Mouse (Mus musculus) C2C12 (cell line): Measurements from ENCODE around the gene Rars. TPM values are rescaled to one million over a fixed set of nuclear protein-coding genes. Genes with fewer than 3 reads are reported as not detected.
A peak's percentile ranks its signal among the peaks of the same experiment; 100 is the strongest.

ENCODE experiments used
- H3K27me3 ChIP-seq: one replicate; pipeline ENCODE4 v1.6.1; 2011; ENCODE audit not compliant: control insufficient read depth, insufficient read depth, insufficient read length
- H3K36me3 ChIP-seq: one replicate; pipeline ENCODE4 v1.6.1; 2011; ENCODE audit not compliant: control insufficient read depth, insufficient read depth
- H3K4me3 ChIP-seq: one replicate; pipeline ENCODE4 v1.5.1; 2011; ENCODE audit warnings: mild to moderate bottlenecking, control low read depth; ENCODE audit not compliant: poor library complexity, insufficient read depth, severe bottlenecking
- H3K79me2 ChIP-seq: one replicate; pipeline ENCODE4 v1.6.1; 2011; ENCODE audit not compliant: control insufficient read depth, insufficient read depth
- H3K79me3 ChIP-seq: one replicate; pipeline ENCODE4 v1.6.1; 2011; ENCODE audit warnings: low read depth, control low read depth
- H3ac ChIP-seq: one replicate; pipeline ENCODE3; 2011; ENCODE audit warnings: low read depth; ENCODE audit not compliant: control insufficient read depth, insufficient read length
- CEBPB ChIP-seq: IDR thresholded peaks from one replicate; pipeline ENCODE4 v1.6.1; 2011; ENCODE audit warnings: low read depth, mild to moderate bottlenecking, control low read depth, moderate library complexity
- CTCF ChIP-seq: IDR thresholded peaks from one replicate; pipeline ENCODE4 v1.5.1; 2011; ENCODE audit not compliant: control insufficient read depth, insufficient read depth, insufficient read length
- FOSL1 ChIP-seq: IDR thresholded peaks from one replicate; pipeline ENCODE4 v1.8.0; 2011; ENCODE audit warnings: mild to moderate bottlenecking, low read length; ENCODE audit not compliant: poor library complexity, insufficient read depth, severe bottlenecking
- MAX ChIP-seq: IDR thresholded peaks from one replicate; pipeline ENCODE4 v1.6.1; 2011; ENCODE audit warnings: mild to moderate bottlenecking, control low read depth
- MYOD1 ChIP-seq: IDR thresholded peaks from one replicate; pipeline ENCODE4 v1.6.1; 2011; ENCODE audit warnings: low read depth; ENCODE audit not compliant: control insufficient read depth, insufficient read length
- MYOG ChIP-seq: IDR thresholded peaks from one replicate; pipeline ENCODE4 v1.6.1; 2011; ENCODE audit not compliant: control insufficient read depth, insufficient read length; ENCODE audit errors: extremely low read depth
- USF1 ChIP-seq: IDR thresholded peaks from one replicate; pipeline ENCODE4 v1.6.1; 2011; ENCODE audit warnings: low read depth, mild to moderate bottlenecking, control low read depth, moderate library complexity
- long read RNA-seq, 2 experiments: library from polyadenylated mRNA; unstranded; transcript quantifications; one replicate each; pipeline ENCODE4 v2.0.0; 2019 to 2020
- polyA plus RNA-seq: library from polyadenylated mRNA; unstranded; fragments of >200 nt; fragmentation: generic; extraction: Trizol; gene quantifications from one replicate; pipeline ENCODE4 v1.2.1, GENCODE M21; 2012; ENCODE audit warnings: missing spikeins

Rars gene
- polyA plus RNA-seq, result 87.1 TPM
- long read RNA-seq, experiment 1, transcript Rars-201 (15 exons, 2,109 nt), result major isoform, 101 of 120 reads
- long read RNA-seq, experiment 1, partial matches to known transcripts, result 16 of 120 reads
- long read RNA-seq, experiment 1, other reads (novel, unspliced or antisense), result 3 of 120 reads
- long read RNA-seq, experiment 2, transcript Rars-201 (15 exons, 2,109 nt), result major isoform, 824 of 890 reads
- long read RNA-seq, experiment 2, partial matches to known transcripts, result 29 of 890 reads
- long read RNA-seq, experiment 2, other reads (novel, unspliced or antisense), result 37 of 890 reads

- H3K36me3 ChIP-seq, result peaks cover 41% of the 10 kb centered on the region
- peaks cover 48% of the 10 kb centered on the region for H3K79me3 ChIP-seq
- H3ac ChIP-seq, result peak within 1 kb of the TSS; percentile 93
- H3K27me3 ChIP-seq, result no peaks in the 10 kb centered on the region
- TF ChIP-seq MYOD1 (no peak), CEBPB (no peak), CTCF (peak; percentile 58), MAX (peak; percentile 23), MYOG (no peak)
- peak within 1 kb of the TSS; percentile 97 for H3K4me3 ChIP-seq
- peaks cover 53% of the 10 kb centered on the region for H3K79me2 ChIP-seq
Measured at GRCm38 (mm10) chr11:35834022-35834760, at the start of gene Rars. Rars (minus strand) TSS chr11:35834506.

- TF ChIP-seq USF1 (no peak), MAX (no peak), CTCF (no peak), FOSL1 (no peak), MYOG (no peak), MYOD1 (no peak), CEBPB (no peak)
Measured at GRCm38 (mm10) chr11:35882777-35883176, 48.5 kb upstream of the Rars start.

GRCm38 (mm10) chr11:35878559-35878897 is 44.2 kb upstream of the Rars start:
- TF ChIP-seq CTCF, result no peak
- no peak for TF ChIP-seq MAX
- Histone ChIP-seq H3K36me3 (peaks cover 18% of the 10 kb centered on the region), H3K79me2 (no peaks in the 10 kb centered on the region), H3K79me3 (no peaks in the 10 kb centered on the region), H3ac (no peak overlapping the region), H3K27me3 (no peaks in the 10 kb centered on the region), H3K4me3 (no peak overlapping the region)

More at GRCm38 (mm10) chr11:35882777-35883176, 48.5 kb upstream of the Rars start:
- Histone ChIP-seq H3K79me3 (no peaks in the 10 kb centered on the region), H3K36me3 (peaks cover 13% of the 10 kb centered on the region), H3K4me3 (no peak overlapping the region), H3K79me2 (no peaks in the 10 kb centered on the region), H3ac (no peak overlapping the region), H3K27me3 (no peaks in the 10 kb centered on the region)

DNA sequence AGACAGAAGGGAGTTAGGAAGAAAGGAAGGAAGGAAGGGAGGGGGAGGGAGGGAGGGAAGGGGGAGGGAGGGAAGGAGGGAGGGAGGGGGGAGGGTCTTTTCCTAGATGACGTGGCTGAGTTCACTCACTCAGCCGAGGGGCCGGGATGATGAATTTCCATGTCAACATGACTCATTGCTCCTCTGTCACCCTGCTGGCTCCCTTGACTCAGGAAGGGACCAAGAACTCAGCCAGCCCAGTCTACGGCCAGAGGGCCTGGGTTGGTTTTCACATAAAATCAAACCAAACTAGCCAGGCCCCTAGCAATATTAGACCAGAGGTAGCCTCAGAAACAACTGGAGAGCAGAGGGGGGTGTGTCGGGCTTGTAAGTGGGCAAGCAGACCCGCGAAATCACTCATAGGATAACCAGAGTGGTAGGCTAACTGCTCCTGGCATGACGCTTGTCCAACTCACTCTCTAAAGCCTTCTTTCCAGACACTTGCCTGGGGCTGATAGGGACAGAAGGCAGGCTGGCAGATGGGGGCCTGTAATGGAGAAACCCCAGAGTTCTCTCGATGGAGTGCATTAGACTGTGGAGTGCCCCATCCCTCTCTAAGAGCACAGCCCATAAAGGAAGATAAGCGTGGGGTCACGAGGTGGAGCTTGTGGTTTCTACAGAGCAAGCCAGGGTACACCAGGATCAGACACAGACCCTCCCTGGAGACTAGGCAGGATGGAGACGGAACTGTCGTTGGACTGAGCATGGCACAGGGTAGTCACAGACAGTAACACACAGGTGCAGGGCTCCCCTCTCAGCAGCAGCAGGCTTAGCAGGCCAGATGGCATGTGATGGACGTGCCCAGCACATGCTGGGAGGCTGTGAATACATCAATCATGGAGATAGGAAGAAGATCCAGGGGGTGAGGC is 43.6 kb upstream of the Rars start:
- Histone ChIP-seq H3K79me3 (no peaks in the 10 kb centered on the region), H3K27me3 (no peaks in the 10 kb centered on the region), H3K4me3 (no peak overlapping the region), H3K79me2 (no peaks in the 10 kb centered on the region), H3ac (no peak overlapping the region), H3K36me3 (peaks cover 16% of the 10 kb centered on the region)
- no peak for TF ChIP-seq USF1
- TF ChIP-seq MAX, result peak; percentile 48
- TF ChIP-seq FOSL1, result peak; percentile 31
- peak; percentile 56 for TF ChIP-seq MYOD1

GRCm38 (mm10) chr11:35873624-35874244 is 39.4 kb upstream of the Rars start:
- Histone ChIP-seq H3K79me3 (no peaks in the 10 kb centered on the region), H3K4me3 (no peak overlapping the region), H3ac (no peak overlapping the region), H3K79me2 (no peaks in the 10 kb centered on the region), H3K36me3 (peaks cover 15% of the 10 kb centered on the region), H3K27me3 (no peaks in the 10 kb centered on the region)
- TF ChIP-seq CEBPB (no peak), USF1 (no peak), MAX (no peak), CTCF (no peak)
